Mouse (Mus musculus) midbrain, embryonic 13.5 days (tissue): Measurements from ENCODE around the gene Flot2. TPM values are rescaled to one million over a fixed set of nuclear protein-coding genes. Genes with fewer than 3 reads are reported as not detected.
"Not testable (repeated sequence)": the region's sequence is repeated elsewhere in the genome, so short reads cannot be mapped to it uniquely, and the experiment has no call there.

Experiments used
- ATAC-seq: fragments of 200-750 bp; cut with Nextera tagmentation; 2 replicates; pipeline ENCODE4 v1.8.0; 2017; ENCODE audit warnings: mild to moderate bottlenecking, moderate TSS enrichment, moderate library complexity
- H3K27ac ChIP-seq: fragments of 300-500 bp; sonication (generic); 2 replicates; pipeline ENCODE4 v1.5.1; 2015; ENCODE audit warnings: inconsistent platforms, mild to moderate bottlenecking, moderate library complexity
- H3K27me3 ChIP-seq: fragments of 300-500 bp; sonication (generic); 2 replicates; pipeline ENCODE4 v1.6.1; 2015; ENCODE audit warnings: mild to moderate bottlenecking, inconsistent platforms
- H3K36me3 ChIP-seq: fragments of 300-500 bp; sonication (generic); 2 replicates; pipeline ENCODE4 v1.6.1; 2015; ENCODE audit warnings: mild to moderate bottlenecking, inconsistent platforms
- H3K4me1 ChIP-seq: fragments of 300-500 bp; sonication (generic); replicated peaks from 2 replicates; pipeline ENCODE4 v1.6.1; 2015; ENCODE audit warnings: inconsistent platforms
- H3K4me2 ChIP-seq: fragments of 300-500 bp; sonication (generic); replicated peaks from 2 replicates; pipeline ENCODE4 v1.6.1; 2015; ENCODE audit warnings: moderate library complexity, mild to moderate bottlenecking, inconsistent platforms
- H3K4me3 ChIP-seq: fragments of 300-500 bp; sonication (generic); replicated peaks from 2 replicates; pipeline ENCODE4 v1.5.1; 2015; ENCODE audit warnings: mild to moderate bottlenecking, inconsistent platforms
- H3K9ac ChIP-seq: fragments of 300-500 bp; sonication (generic); replicated peaks from 2 replicates; pipeline ENCODE4 v1.6.1; 2015; ENCODE audit warnings: mild to moderate bottlenecking, inconsistent platforms
- H3K9me3 ChIP-seq: fragments of 300-500 bp; sonication (generic); 2 replicates; pipeline ENCODE4 v1.6.1; 2016; ENCODE audit warnings: mild to moderate bottlenecking, inconsistent platforms
- WGBS: fragments of 180-500 bp; shearing (Covaris S2); methylation state at CpG from one replicate; pipeline ENCODE4 v1.1.7; 2015; 5-methylcytosine and 5-hydroxymethylcytosine counted together
- polyA plus RNA-seq: library from polyadenylated mRNA; unstranded; fragments of >200 nt; fragmentation: Nextera tagmentation; extraction: Ambion mirVana; gene quantifications from 2 replicates; pipeline ENCODE4 v1.2.1, GENCODE M21; 2015

Flot2 gene
- polyA plus RNA-seq, 1 experiment from 2014 or later: 66.9 TPM

DNA sequence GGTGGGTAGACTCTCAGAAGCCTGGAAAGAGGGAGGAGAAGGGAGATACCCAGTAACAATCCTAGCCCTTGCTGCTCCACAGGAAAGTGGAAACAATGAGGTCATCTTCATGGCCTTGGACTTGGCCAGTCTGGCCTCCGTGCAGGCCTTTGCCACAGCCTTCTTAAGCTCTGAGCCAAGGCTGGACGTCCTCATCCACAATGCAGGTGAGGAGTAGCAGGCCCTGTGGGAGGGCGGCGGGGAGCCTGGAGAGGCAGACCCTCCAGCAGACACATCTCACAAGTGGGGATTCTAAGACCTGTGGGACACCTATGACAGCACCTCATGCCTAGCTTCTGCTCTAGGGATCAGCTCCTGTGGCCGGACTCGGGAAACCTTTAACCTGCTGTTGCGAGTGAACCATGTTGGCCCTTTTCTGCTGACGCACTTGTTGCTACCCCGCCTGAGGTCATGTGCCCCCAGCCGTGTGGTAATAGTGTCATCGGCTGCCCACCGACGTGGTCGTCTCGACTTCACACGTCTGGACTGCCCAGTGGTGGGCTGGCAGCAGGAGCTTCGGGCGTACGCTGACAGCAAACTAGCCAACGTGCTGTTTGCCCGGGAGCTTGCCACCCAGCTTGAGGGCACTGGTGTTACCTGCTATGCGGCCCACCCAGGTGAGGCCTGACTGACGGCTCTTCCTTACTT lies 3.7 kb upstream of the Flot2 start:
- 94% methylated on average over 23 of the region's 23 CpGs for WGBS
- Histone ChIP-seq H3K9me3 (no peaks in the 10 kb centered on the region), H3K9ac (no peak overlapping the region), H3K4me1 (peaks cover 52% of the 10 kb centered on the region), H3K4me2 (0 out of 2 replicates have a peak overlapping the region, but pooled peaks have one; percentile 74), H3K27ac (no peak overlapping the region), H3K27me3 (no peaks in the 10 kb centered on the region), H3K36me3 (peaks cover 27% of the 10 kb centered on the region), H3K4me3 (no peak overlapping the region)
- ATAC-seq: no peak

DNA sequence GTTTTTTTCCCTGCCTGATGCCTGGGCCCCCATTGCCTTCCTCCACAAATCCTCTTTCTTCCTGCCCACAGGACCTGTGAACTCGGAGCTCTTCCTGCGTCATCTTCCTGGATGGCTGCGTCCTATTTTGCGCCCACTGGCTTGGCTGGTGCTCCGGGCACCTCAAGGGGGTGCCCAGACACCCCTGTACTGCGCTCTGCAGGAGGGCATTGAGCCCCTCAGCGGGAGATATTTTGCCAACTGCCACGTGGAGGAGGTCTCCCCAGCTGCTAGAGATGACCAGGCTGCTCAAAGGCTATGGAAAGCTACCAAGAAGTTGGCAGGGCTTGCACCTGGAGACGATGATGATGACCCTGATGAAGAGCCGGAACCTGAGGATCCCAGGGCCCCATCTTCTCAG lies 940 bp upstream of the Flot2 start:
- Histone ChIP-seq H3K27ac (no peak overlapping the region), H3K9ac (0 out of 2 replicates have a peak overlapping the region, but pooled peaks have one; percentile 40), H3K36me3 (peaks cover 19% of the 10 kb centered on the region), H3K9me3 (no peaks in the 10 kb centered on the region), H3K4me1 (peaks cover 51% of the 10 kb centered on the region), H3K4me3 (no peak overlapping the region), H3K27me3 (no peaks in the 10 kb centered on the region), H3K4me2 (no peak overlapping the region)
- 81% methylated on average over 10 of the region's 10 CpGs for WGBS
- no peak for ATAC-seq

DNA sequence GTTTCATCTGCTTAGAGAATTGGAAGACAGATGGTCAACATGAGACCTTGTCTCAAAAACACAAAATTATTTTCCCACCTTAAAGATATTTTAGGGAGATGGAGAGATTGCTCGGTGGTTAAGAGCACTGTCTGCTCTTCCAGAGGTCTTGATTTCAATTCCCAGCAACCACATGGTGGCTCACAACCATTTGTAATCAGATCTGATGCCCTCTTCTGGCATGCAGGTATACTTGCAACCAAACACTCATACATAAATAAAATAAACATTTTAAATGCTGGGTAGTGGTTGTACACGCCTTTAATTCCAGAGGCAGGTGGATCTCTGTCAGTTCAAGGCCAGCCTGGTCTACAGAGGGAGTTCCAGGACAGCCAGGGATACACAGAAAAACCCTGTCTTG lies 3.1 kb downstream of the Flot2 start:
- WGBS: 68% methylated on average over 2 of the region's 2 CpGs
- no peaks in the 10 kb centered on the region for H3K9me3 ChIP-seq
- H3K9ac ChIP-seq: no peak overlapping the region
- H3K4me3 ChIP-seq: no peak overlapping the region
- no peak overlapping the region for H3K4me2 ChIP-seq
- H3K27me3 ChIP-seq: no peaks in the 10 kb centered on the region
- H3K4me1 ChIP-seq: peaks cover 27% of the 10 kb centered on the region
- H3K36me3 ChIP-seq: peaks cover 17% of the 10 kb centered on the region
- H3K27ac ChIP-seq: no peak overlapping the region
- no peak for ATAC-seq

DNA sequence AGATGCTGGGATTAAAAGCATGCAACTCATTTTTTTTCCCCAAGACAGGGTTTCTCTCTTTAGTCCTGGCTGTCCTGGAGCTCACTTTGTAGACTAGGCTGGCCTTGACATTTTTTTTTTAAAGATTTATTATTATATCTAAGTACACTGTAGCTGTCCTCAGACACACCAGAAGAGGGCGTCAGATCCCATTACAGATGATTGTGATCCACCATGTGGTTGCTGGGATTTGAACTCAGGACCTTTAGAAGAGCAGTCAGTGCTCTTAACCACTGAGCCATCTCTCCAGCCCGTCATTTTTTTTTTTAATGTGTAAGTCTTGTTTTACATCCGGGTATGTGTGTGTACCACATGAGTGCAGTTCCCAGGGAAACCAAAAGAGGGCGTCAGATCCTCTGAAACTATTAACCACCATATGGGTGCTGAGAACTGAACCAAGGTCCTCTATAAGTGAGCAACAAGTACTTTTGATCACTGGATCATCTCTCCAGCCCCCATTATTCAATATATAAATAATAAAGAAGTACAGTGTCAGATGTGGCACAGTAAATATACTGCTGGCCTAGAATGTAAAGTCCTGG lies 4.6 kb downstream of the Flot2 start:
- H3K4me1 ChIP-seq: peaks cover 20% of the 10 kb centered on the region
- H3K4me3 ChIP-seq, ATAC-seq, H3K9me3 ChIP-seq, H3K27ac ChIP-seq, H3K4me2 ChIP-seq, H3K9ac ChIP-seq, H3K27me3 ChIP-seq: not testable (repeated sequence)
- peaks cover 14% of the 10 kb centered on the region for H3K36me3 ChIP-seq
- 95% methylated on average over 4 of the region's 4 CpGs for WGBS

DNA sequence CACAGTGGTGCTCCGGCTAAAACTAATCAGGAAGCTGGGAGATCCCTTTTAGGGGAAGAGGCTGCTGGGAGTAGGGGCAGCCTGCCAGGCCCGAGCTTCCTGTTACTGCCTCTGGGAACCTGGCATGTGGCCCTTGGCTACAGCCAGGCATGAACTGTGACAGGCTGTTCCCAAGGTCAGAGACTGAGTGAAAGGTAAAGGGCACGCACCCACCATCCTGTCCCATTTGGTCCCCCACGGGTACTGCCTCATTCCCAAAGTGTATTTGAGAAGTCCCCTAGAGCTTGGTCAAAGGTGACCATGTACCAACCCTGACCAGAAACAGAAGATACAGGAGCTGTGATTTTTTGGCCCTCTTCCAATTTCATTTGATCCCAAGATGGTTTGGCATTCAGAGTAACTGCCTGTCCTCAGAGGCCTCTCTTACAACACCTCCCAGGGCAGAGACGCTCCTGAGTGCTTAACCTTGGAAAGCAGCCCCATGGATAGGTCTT lies 7.1 kb downstream of the Flot2 start:
- H3K4me1 ChIP-seq: no peaks in the 10 kb centered on the region; the same call in 1 of the 2 replicates
- no peaks in the 10 kb centered on the region for H3K27me3 ChIP-seq
- H3K27ac ChIP-seq: no peak overlapping the region
- peaks cover 14% of the 10 kb centered on the region for H3K36me3 ChIP-seq
- ATAC-seq: no peak
- WGBS: 91% methylated on average over 5 of the region's 5 CpGs
- H3K4me2 ChIP-seq: no peak overlapping the region
- no peak overlapping the region for H3K9ac ChIP-seq
- H3K4me3 ChIP-seq: no peak overlapping the region
- no peaks in the 10 kb centered on the region for H3K9me3 ChIP-seq

DNA sequence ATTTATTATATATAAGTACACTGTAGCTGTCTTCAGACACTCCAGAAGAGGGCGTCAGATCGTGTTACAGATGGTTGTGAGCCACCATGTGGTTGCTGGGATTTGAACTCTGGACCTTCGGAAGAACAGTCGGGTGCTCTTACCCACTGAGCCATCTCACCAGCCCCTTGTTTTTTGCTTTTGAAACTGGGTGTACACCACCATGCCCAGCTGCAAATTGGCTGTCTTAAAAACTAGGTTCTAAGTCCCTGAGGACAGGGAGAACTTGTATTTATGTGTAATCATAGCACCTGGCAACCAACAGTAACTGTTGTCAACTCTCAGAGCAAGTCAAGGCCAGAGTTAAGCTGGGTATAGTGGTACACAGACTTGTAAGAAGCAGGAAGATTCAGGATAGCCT lies 10.9 kb downstream of the Flot2 start:
- not testable (repeated sequence) for ATAC-seq, H3K9ac ChIP-seq, H3K4me2 ChIP-seq, H3K4me3 ChIP-seq, H3K4me1 ChIP-seq, H3K9me3 ChIP-seq, H3K27ac ChIP-seq, H3K27me3 ChIP-seq
- 96% methylated on average over 4 of the region's 4 CpGs for WGBS
- H3K36me3 ChIP-seq: peaks cover 36% of the 10 kb centered on the region

DNA sequence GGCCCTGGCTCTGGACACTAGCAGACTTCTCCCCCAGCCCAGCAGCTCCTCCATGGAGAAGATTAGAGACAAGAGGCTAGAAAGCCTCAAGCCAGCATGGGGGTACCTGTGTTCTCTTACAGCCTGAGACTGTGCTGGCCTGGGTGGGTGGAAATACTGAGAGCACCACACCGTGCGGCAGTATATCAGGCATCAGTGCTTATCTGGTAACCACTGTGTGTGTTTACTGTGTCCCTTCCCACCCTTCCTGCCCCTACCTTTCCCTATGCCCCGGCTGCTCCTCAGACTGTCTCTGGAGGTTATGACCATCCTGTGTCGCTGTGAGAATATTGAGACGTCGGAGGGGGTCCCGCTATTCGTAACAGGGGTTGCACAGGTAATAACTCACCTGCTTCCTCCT lies 15.3 kb downstream of the Flot2 start:
- H3K9ac ChIP-seq: no peak overlapping the region
- no peak overlapping the region for H3K27ac ChIP-seq
- no peaks in the 10 kb centered on the region for H3K9me3 ChIP-seq
- H3K4me3 ChIP-seq: no peak overlapping the region
- no peak for ATAC-seq
- H3K4me2 ChIP-seq: no peak overlapping the region
- 96% methylated on average over 8 of the region's 8 CpGs for WGBS
- H3K27me3 ChIP-seq: no peaks in the 10 kb centered on the region
- peaks cover 74% of the 10 kb centered on the region for H3K36me3 ChIP-seq
- H3K4me1 ChIP-seq: no peaks in the 10 kb centered on the region

DNA sequence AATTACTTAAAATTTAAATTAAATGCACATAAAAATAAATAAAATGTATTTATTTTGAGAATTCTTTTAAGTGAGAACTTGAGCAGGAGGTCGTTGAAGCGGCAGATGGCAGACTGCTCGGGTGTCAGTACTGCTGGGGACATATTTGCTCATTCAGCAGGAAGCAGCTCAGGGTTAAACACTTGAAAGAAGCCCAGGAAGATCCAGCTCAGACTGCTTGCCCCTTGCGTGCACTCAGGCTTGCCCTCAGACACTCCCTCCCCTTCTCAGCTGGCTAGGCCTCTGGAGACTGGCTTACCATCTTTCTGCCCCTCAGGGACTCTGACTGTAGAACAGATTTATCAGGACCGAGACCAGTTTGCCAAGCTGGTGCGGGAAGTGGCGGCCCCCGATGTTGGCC lies 19.2 kb downstream of the Flot2 start:
- H3K9me3 ChIP-seq: no peaks in the 10 kb centered on the region
- no peak for ATAC-seq
- 0 out of 2 replicates have a peak, but pooled peaks cover 3% of the 10 kb centered on the region for H3K4me1 ChIP-seq
- peaks cover 79% of the 10 kb centered on the region for H3K36me3 ChIP-seq
- no peak overlapping the region for H3K4me3 ChIP-seq
- no peaks in the 10 kb centered on the region for H3K27me3 ChIP-seq
- no peak overlapping the region for H3K9ac ChIP-seq
- no peak overlapping the region for H3K4me2 ChIP-seq
- 78% methylated on average over 8 of the region's 8 CpGs for WGBS
- H3K27ac ChIP-seq: no peak overlapping the region

DNA sequence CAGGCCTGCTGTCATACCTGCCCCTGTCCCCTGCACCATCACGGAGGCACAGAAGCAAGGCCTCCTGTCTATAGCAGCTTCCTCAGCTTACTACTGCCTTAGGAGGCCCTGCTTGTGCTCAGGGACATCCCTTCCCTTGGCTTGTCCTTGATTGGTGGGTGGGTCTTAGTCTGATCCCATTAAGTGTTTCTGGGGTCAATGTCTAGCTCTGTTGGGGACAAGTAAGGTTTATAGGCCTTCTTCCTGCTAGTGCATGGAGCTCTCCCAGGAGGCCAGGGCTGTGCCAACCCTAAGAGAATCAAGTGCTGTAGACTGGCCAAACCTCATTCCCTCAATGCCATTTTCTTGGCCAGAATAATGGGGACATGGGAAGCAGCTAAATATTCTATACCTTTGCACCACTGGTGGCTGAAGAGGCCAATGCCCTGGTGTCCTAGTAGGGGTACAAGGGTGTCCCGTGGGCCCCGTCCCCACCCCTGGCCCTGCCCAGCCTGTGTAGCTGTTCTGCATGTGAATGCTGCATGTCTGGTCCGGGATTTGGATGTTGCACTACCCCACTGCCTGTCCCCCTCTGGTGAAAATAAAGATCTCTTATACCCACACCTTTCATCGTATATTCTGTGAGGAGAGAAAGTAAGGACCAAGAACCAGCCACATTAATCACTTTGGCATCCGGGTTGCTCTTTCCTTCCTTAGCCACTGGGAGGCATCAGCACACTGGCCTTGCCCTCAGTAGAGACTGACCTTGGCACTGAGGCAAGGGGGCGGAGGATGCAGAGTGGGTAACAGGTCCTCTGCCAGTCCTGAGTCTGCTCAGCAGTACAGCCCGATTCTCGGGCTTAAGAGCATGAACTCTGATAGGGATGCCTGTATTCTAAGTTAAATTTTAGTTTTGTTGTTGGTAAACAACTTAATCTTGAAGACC lies 22.4 kb downstream of the Flot2 start:
- H3K4me1 ChIP-seq: 0 out of 2 replicates have a peak, but pooled peaks cover 5% of the 10 kb centered on the region
- no peaks in the 10 kb centered on the region for H3K9me3 ChIP-seq
- peak; percentile 85 for ATAC-seq
- H3K36me3 ChIP-seq: peaks cover 49% of the 10 kb centered on the region
- no peak overlapping the region for H3K4me3 ChIP-seq
- H3K27ac ChIP-seq: no peak overlapping the region
- WGBS: 59% methylated on average over 9 of the region's 9 CpGs
- no peaks in the 10 kb centered on the region for H3K27me3 ChIP-seq
- H3K9ac ChIP-seq: peak overlapping the region; percentile 32; the same call in 1 of the 2 replicates
- H3K4me2 ChIP-seq: no peak overlapping the region

DNA sequence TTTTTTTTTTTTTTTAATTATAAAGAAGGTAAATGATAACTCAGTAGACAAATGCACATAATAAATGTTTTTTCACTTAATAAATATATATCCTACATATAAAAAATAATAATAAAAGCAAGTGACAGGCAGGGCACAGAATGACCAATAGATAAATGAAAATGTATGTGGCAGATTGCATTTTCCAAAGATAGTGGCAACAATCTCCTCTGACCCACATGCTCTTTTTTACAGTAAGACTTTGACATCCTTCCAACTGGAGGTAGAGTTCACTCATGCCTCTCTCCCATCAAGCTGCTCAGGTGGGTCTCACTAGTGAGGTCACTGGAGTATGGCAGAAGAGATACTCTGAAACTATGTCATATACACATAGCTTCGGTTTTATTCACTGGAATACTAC lies 24.8 kb downstream of the Flot2 start:
- H3K27ac ChIP-seq: no peak overlapping the region
- H3K4me1 ChIP-seq: 0 out of 2 replicates have a peak, but pooled peaks cover 5% of the 10 kb centered on the region
- H3K9ac ChIP-seq: no peak overlapping the region
- 81% methylated on average over 1 of the region's 1 CpGs for WGBS
- H3K4me2 ChIP-seq: no peak overlapping the region
- no peak for ATAC-seq
- H3K9me3 ChIP-seq: no peaks in the 10 kb centered on the region
- H3K36me3 ChIP-seq: peaks cover 27% of the 10 kb centered on the region
- H3K4me3 ChIP-seq: no peak overlapping the region
- H3K27me3 ChIP-seq: no peaks in the 10 kb centered on the region

DNA sequence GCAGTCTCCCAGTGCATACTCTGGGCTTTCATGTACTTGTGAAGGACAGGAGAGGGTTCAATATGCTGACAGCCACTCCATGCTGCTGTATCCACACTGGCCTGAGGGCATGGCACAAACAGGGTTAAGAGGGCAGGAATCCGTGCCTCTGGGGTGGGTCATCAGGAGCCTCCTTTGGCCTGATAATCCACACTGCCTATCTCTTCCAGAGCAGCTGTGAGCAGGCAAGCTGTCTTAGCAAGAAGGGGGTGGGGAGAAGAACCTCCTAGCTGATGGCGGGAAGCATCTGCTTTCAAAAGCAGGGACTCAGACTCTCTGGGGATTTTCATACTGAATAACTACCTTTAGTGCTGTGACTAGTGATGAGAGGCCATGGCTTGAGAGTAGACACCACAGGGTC lies 28.2 kb downstream of the Flot2 start:
- WGBS: 44% methylated on average over 2 of the region's 2 CpGs
- Histone ChIP-seq H3K4me1 (0 out of 2 replicates have a peak, but pooled peaks cover 5% of the 10 kb centered on the region), H3K27ac (no peak overlapping the region), H3K36me3 (no peaks in the 10 kb centered on the region), H3K9ac (no peak overlapping the region), H3K27me3 (no peaks in the 10 kb centered on the region), H3K4me3 (no peak overlapping the region), H3K9me3 (no peaks in the 10 kb centered on the region), H3K4me2 (no peak overlapping the region)
- ATAC-seq: no peak

DNA sequence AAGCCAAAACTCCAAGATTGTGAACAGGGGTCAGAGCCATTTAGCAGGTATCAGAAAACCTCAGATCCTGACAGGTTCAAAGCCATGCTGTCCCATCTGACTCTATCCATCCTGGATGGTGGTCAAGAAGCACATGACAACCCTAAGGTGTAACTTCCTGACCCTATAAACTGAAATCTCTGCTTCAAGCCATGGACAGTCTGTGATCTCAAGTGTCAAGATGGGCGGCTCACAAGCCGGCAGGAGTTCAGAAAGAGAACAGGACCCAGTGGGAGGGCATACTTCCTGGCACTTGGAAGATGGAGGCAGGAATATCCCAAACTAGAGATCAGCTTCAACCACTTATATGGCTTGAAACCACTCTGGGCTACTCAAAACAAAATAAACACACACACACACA lies 28.9 kb downstream of the Flot2 start:
- no peaks in the 10 kb centered on the region for H3K27me3 ChIP-seq
- H3K36me3 ChIP-seq: peaks cover under 1% of the 10 kb centered on the region
- H3K9ac ChIP-seq: no peak overlapping the region
- H3K27ac ChIP-seq: no peak overlapping the region
- 83% methylated on average over 2 of the region's 2 CpGs for WGBS
- no peak overlapping the region for H3K4me3 ChIP-seq
- H3K4me2 ChIP-seq: no peak overlapping the region
- H3K4me1 ChIP-seq: 0 out of 2 replicates have a peak, but pooled peaks cover 5% of the 10 kb centered on the region
- H3K9me3 ChIP-seq: no peaks in the 10 kb centered on the region
- no peak for ATAC-seq
